Comparison of ENCODE assay signal across 9 mouse cellular contexts in genomic region chr8:47218536-47218935, GRCm38 (mm10).
DNase-seq lines count a peak whose midpoint lies in the region; ATAC-seq lines count a peak whose summit lies in the region.
"Had no signal": no experiment of that assay in that cellular context is flagged by ENCODE, and none has a peak within 500 bp of the region (broad histone marks: within the 10 kb centered on the region; RNA-seq: fewer than 3 reads in every experiment).

No protein-coding gene starts in this region.

- H3K4me3 ChIP-seq in forebrain, embryonic 11.5 days (ENCODE audit: low read depth, low read length), result no peak overlapping the region
- no peak overlapping the region for H3K4me3 ChIP-seq in hindbrain, embryonic 15.5 days

- H3K4me1 ChIP-seq in forebrain, embryonic 11.5 days (replicated peaks; ENCODE audit: control insufficient read depth, insufficient read depth, low read length), result peaks cover 15% of the 10 kb centered on the region
- peaks cover 55% of the 10 kb centered on the region for H3K4me1 ChIP-seq in hindbrain, embryonic 15.5 days (replicated peaks)

- peak overlapping the region; percentile 44 for H3K27ac ChIP-seq in forebrain, embryonic 11.5 days (ENCODE audit: low read depth, low read length)
- H3K27ac ChIP-seq in hindbrain, embryonic 15.5 days (replicated peaks), result peak overlapping the region; percentile 66

- no peaks in the 10 kb centered on the region for H3K9me3 ChIP-seq in forebrain, embryonic 11.5 days (ENCODE audit: control insufficient read depth, low read length)
- no peaks in the 10 kb centered on the region for H3K9me3 ChIP-seq in hindbrain, embryonic 15.5 days

- peak; percentile 13 for DNase-seq in urinary bladder, postnatal 25 days (ENCODE audit: low spot score)
- no peak for DNase-seq in urinary bladder, adult 2 months (ENCODE audit: low spot score)
- no peak for DNase-seq in forebrain, embryonic 11.5 days (ENCODE audit: low spot score)
- DNase-seq in gastrocnemius, postnatal 36 days, result no peak
- no peak for DNase-seq in thymus, postnatal 14 days
- DNase-seq in ovary, postnatal 36 days (ENCODE audit: low spot score), result no peak
- DNase-seq: kidney, adult 18-20 months; lung, adult 2 months had no signal

- no peak for ATAC-seq in forebrain, embryonic 11.5 days (replicated peaks; ENCODE audit: low FRiP score)
- no peak for ATAC-seq in hindbrain, embryonic 15.5 days (ENCODE audit: low FRiP score, low read depth)

- intact Hi-C loops in gastrocnemius, postnatal 36 days (cut with DNase I), result no loop called here

- 29% methylated on average over 6 of the region's 6 CpGs for WGBS in forebrain, embryonic 11.5 days
- 22% methylated on average over 6 of the region's 6 CpGs for WGBS in hindbrain, embryonic 15.5 days

- H3K36me3 ChIP-seq in forebrain, embryonic 11.5 days (ENCODE audit: control insufficient read depth, insufficient read depth, low read length), result no peaks in the 10 kb centered on the region
- H3K36me3 ChIP-seq in hindbrain, embryonic 15.5 days, result no peaks in the 10 kb centered on the region

- H3K4me2 ChIP-seq in forebrain, embryonic 11.5 days (ENCODE audit: low read depth, low read length, severe bottlenecking), result no peak overlapping the region
- peak overlapping the region; percentile 38 for H3K4me2 ChIP-seq in hindbrain, embryonic 15.5 days

- no peak overlapping the region for H3K9ac ChIP-seq in forebrain, embryonic 11.5 days (ENCODE audit: low read length)
- H3K9ac ChIP-seq in hindbrain, embryonic 15.5 days, result 0 out of 2 replicates have a peak overlapping the region, but pooled peaks have one; percentile 17

- no peaks in the 10 kb centered on the region for H3K27me3 ChIP-seq in forebrain, embryonic 11.5 days (ENCODE audit: control insufficient read depth, insufficient read depth, low read length)
- no peaks in the 10 kb centered on the region for H3K27me3 ChIP-seq in hindbrain, embryonic 15.5 days
